Mouse (Mus musculus): ENCODE data around the gene E2f1. TPM values are rescaled to one million over a fixed set of nuclear protein-coding genes. Genes with fewer than 3 reads are reported as not detected.
A peak's percentile ranks its signal among the peaks of the same experiment; 100 is the strongest.

Gene E2f1
- polyA plus RNA-seq, 1 experiment from 2014 or later: 24.6 TPM

GRCm38 (mm10) chr2:154601324-154601723 is 31.6 kb upstream of the E2f1 start:
- no peaks in the 10 kb centered on the region for H3K27me3 ChIP-seq
- 73% methylated on average over 3 of the region's 3 CpGs for WGBS
- ATAC-seq (ENCODE audit: insufficient number of reproducible peaks, low FRiP score, low TSS enrichment, low read depth): no peak
- no peak overlapping the region for H3K9ac ChIP-seq
- no peak overlapping the region for H3K4me2 ChIP-seq (replicated peaks)
- no peaks in the 10 kb centered on the region for H3K36me3 ChIP-seq
- H3K27ac ChIP-seq (replicated peaks): no peak overlapping the region
- H3K4me3 ChIP-seq (replicated peaks): no peak overlapping the region
- peaks cover 16% of the 10 kb centered on the region for H3K4me1 ChIP-seq
- H3K9me3 ChIP-seq (replicated peaks): no peaks in the 10 kb centered on the region

GRCm38 (mm10) chr2:154600586-154600985 is 30.9 kb upstream of the E2f1 start:
- H3K9ac ChIP-seq: no peak overlapping the region
- ATAC-seq (ENCODE audit: insufficient number of reproducible peaks, low FRiP score, low TSS enrichment, low read depth): no peak
- no peak overlapping the region for H3K4me3 ChIP-seq (replicated peaks)
- H3K9me3 ChIP-seq (replicated peaks): no peaks in the 10 kb centered on the region
- no peak overlapping the region for H3K27ac ChIP-seq (replicated peaks)
- no peak overlapping the region for H3K4me2 ChIP-seq (replicated peaks)
- no peaks in the 10 kb centered on the region for H3K36me3 ChIP-seq
- 70% methylated on average over 6 of the region's 6 CpGs for WGBS
- H3K27me3 ChIP-seq: no peaks in the 10 kb centered on the region
- H3K4me1 ChIP-seq: peaks cover 16% of the 10 kb centered on the region

DNA sequence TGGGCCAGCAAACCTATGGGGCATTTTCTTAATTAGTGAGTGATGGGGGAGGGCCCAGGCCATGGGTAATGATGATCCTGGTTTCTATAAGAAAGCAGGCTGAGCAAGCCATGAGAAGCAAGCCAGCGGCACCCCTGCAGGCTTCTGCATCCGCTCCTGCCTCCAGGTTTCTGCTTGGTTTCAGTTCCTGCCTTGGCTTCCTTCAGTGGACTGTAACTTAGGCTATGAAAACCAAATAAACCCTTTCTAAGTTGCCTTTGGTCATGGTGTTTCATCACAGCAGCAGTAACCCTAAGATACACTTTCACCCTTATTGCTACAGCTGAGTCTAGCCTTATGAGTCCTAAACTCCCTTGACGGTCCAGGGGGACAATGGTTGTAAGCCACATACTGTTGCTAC is 27.7 kb upstream of the E2f1 start:
- Histone ChIP-seq H3K9me3 (replicated peaks) (no peaks in the 10 kb centered on the region), H3K36me3 (peaks cover 23% of the 10 kb centered on the region; the same call in 1 of the 2 replicates), H3K27ac (replicated peaks) (no peak overlapping the region), H3K4me3 (replicated peaks) (no peak overlapping the region), H3K4me2 (replicated peaks) (no peak overlapping the region), H3K27me3 (no peaks in the 10 kb centered on the region), H3K9ac (no peak overlapping the region), H3K4me1 (peaks cover 2% of the 10 kb centered on the region)
- WGBS: 89% methylated on average over 3 of the region's 3 CpGs
- no peak for ATAC-seq (ENCODE audit: insufficient number of reproducible peaks, low FRiP score, low TSS enrichment, low read depth)

DNA sequence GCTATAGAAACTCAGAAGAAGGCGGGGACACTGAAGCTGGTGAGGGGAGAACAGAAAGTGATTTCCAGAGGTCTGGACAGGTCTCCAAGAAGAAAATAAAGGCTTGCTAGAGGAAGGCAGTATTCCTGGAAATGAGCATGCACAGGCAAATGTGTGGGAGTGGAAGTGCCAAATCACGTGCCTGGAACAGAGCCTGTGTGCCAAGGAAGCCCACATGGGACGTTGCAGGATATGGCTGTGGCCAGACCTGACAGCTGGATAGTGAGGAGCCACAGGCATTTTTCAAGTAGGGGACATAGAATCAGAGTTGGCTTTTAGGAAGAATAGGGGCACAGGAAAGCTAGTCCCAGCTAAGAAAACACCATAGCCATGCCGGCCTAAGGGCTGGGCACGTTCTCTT is 26.1 kb upstream of the E2f1 start:
- Histone ChIP-seq H3K4me1 (no peaks in the 10 kb centered on the region), H3K27ac (replicated peaks) (0 out of 2 replicates have a peak overlapping the region, but pooled peaks have one; percentile 17), H3K36me3 (peaks cover 24% of the 10 kb centered on the region; the same call in 1 of the 2 replicates), H3K9ac (no peak overlapping the region), H3K4me3 (replicated peaks) (no peak overlapping the region), H3K4me2 (replicated peaks) (no peak overlapping the region), H3K27me3 (no peaks in the 10 kb centered on the region), H3K9me3 (replicated peaks) (no peaks in the 10 kb centered on the region)
- no peak for ATAC-seq (ENCODE audit: insufficient number of reproducible peaks, low FRiP score, low TSS enrichment, low read depth)
- WGBS: 62% methylated on average over 5 of the region's 5 CpGs

GRCm38 (mm10) chr2:154593025-154593424 is 23.3 kb upstream of the E2f1 start:
- H3K27ac ChIP-seq (replicated peaks): no peak overlapping the region
- H3K27me3 ChIP-seq: no peaks in the 10 kb centered on the region
- no peak overlapping the region for H3K4me3 ChIP-seq (replicated peaks)
- H3K9ac ChIP-seq: no peak overlapping the region
- peaks cover 24% of the 10 kb centered on the region; the same call in 1 of the 2 replicates for H3K36me3 ChIP-seq
- ATAC-seq (ENCODE audit: insufficient number of reproducible peaks, low FRiP score, low TSS enrichment, low read depth): no peak
- WGBS: 80% methylated on average over 3 of the region's 3 CpGs
- H3K4me2 ChIP-seq (replicated peaks): no peak overlapping the region
- H3K9me3 ChIP-seq (replicated peaks): no peaks in the 10 kb centered on the region
- H3K4me1 ChIP-seq: no peaks in the 10 kb centered on the region

- H3K9me3 ChIP-seq (replicated peaks): no peaks in the 10 kb centered on the region
- peaks cover 40% of the 10 kb centered on the region for H3K36me3 ChIP-seq
- H3K4me1 ChIP-seq: no peaks in the 10 kb centered on the region
- H3K27me3 ChIP-seq: no peaks in the 10 kb centered on the region
- 88% methylated on average over 3 of the region's 3 CpGs for WGBS
- no peak overlapping the region for H3K27ac ChIP-seq (replicated peaks)
- H3K4me2 ChIP-seq (replicated peaks): no peak overlapping the region
- H3K4me3 ChIP-seq (replicated peaks): no peak overlapping the region
- no peak overlapping the region for H3K9ac ChIP-seq
- no peak for ATAC-seq (ENCODE audit: insufficient number of reproducible peaks, low FRiP score, low TSS enrichment, low read depth)
Observed at GRCm38 (mm10) chr2:154591239-154591638, 21.5 kb upstream of the E2f1 start.

DNA sequence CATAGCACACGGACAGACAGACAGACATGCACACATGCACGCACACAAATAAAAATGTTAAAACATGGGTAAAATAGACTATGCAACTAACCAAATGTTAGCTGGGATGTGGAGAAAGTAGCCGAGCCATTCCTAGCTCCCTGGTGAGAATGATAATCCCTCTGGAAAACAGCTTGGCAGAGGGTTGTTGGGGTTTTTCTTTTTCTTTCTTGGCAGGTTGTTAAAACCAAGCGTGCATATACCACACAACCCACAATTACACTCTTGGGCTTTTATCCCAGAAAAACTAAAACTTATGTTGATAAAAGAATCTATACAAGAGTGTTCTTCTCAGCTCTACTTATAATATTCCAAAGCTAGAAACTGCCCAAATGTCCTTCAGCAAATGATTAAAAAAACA is 19.4 kb upstream of the E2f1 start:
- Histone ChIP-seq H3K36me3 (peaks cover 32% of the 10 kb centered on the region), H3K4me1 (peaks cover 17% of the 10 kb centered on the region), H3K4me3 (replicated peaks) (no peak overlapping the region), H3K27ac (replicated peaks) (peak overlapping the region; percentile 45; the same call in 1 of the 2 replicates), H3K9me3 (replicated peaks) (no peaks in the 10 kb centered on the region), H3K9ac (no peak overlapping the region), H3K27me3 (no peaks in the 10 kb centered on the region), H3K4me2 (replicated peaks) (no peak overlapping the region)
- no peak for ATAC-seq (ENCODE audit: insufficient number of reproducible peaks, low FRiP score, low TSS enrichment, low read depth)
- 74% methylated on average over 4 of the region's 4 CpGs for WGBS

DNA sequence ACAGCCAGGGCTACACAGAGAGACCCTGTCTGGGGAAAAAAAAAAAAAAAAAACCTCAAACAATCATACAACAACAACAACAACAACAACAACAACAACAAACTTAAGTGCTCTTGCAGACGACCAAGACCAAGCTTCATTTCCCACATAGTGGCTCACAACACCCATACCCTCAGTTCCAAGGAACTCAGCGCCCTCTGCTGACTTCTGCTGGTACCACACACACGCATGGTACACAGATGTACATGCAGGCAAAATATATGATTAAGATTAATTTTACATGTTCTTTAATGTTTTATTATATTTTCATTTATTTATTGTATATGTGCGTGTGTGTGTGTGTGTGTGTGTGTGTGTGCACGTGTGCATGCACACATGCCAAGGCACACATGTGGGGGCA is 16.7 kb upstream of the E2f1 start:
- WGBS: 71% methylated on average over 5 of the region's 5 CpGs
- Histone ChIP-seq H3K27ac (replicated peaks) (no peak overlapping the region), H3K4me1 (peaks cover 26% of the 10 kb centered on the region), H3K36me3 (peaks cover 15% of the 10 kb centered on the region), H3K4me2 (replicated peaks) (no peak overlapping the region), H3K27me3 (no peaks in the 10 kb centered on the region), H3K4me3 (replicated peaks) (no peak overlapping the region), H3K9me3 (replicated peaks) (no peaks in the 10 kb centered on the region), H3K9ac (no peak overlapping the region)
- ATAC-seq (ENCODE audit: insufficient number of reproducible peaks, low FRiP score, low TSS enrichment, low read depth): no peak

- ATAC-seq (ENCODE audit: insufficient number of reproducible peaks, low FRiP score, low TSS enrichment, low read depth): no peak
- Histone ChIP-seq H3K4me2 (replicated peaks) (no peak overlapping the region), H3K9me3 (replicated peaks) (no peaks in the 10 kb centered on the region), H3K27ac (replicated peaks) (no peak overlapping the region), H3K4me1 (peaks cover 26% of the 10 kb centered on the region), H3K27me3 (no peaks in the 10 kb centered on the region), H3K4me3 (replicated peaks) (no peak overlapping the region), H3K9ac (no peak overlapping the region), H3K36me3 (peaks cover 15% of the 10 kb centered on the region)
- 69% methylated on average over 17 of the region's 17 CpGs for WGBS
Observed at GRCm38 (mm10) chr2:154584931-154585601, 15.4 kb upstream of the E2f1 start.

- H3K27ac ChIP-seq (replicated peaks): peak overlapping the region; percentile 66
- no peak overlapping the region for H3K9ac ChIP-seq
- ATAC-seq (ENCODE audit: insufficient number of reproducible peaks, low FRiP score, low TSS enrichment, low read depth): peak; percentile 73
- H3K36me3 ChIP-seq: peaks cover 15% of the 10 kb centered on the region
- no peaks in the 10 kb centered on the region for H3K27me3 ChIP-seq
- H3K4me1 ChIP-seq: peaks cover 26% of the 10 kb centered on the region
- WGBS: 50% methylated on average over 15 of the region's 15 CpGs
- H3K4me2 ChIP-seq (replicated peaks): no peak overlapping the region
- H3K9me3 ChIP-seq (replicated peaks): no peaks in the 10 kb centered on the region
- no peak overlapping the region for H3K4me3 ChIP-seq (replicated peaks)
Observed at GRCm38 (mm10) chr2:154583906-154584872, 14.5 kb upstream of the E2f1 start.

- peaks cover 1% of the 10 kb centered on the region; the same call in 1 of the 2 replicates for H3K36me3 ChIP-seq
- no peak overlapping the region for H3K27ac ChIP-seq (replicated peaks)
- no peak overlapping the region for H3K4me3 ChIP-seq (replicated peaks)
- WGBS: 94% methylated on average over 1 of the region's 1 CpGs
- peaks cover 26% of the 10 kb centered on the region for H3K4me1 ChIP-seq
- no peaks in the 10 kb centered on the region for H3K27me3 ChIP-seq
- no peak overlapping the region for H3K9ac ChIP-seq
- no peak for ATAC-seq (ENCODE audit: insufficient number of reproducible peaks, low FRiP score, low TSS enrichment, low read depth)
- H3K9me3 ChIP-seq (replicated peaks): no peaks in the 10 kb centered on the region
- no peak overlapping the region for H3K4me2 ChIP-seq (replicated peaks)
Observed at GRCm38 (mm10) chr2:154581421-154581820, 11.7 kb upstream of the E2f1 start.
